Mouse (Mus musculus) kidney, embryonic 15.5 days (tissue): ENCODE data around the gene Thop1. TPM values are rescaled to one million over a fixed set of nuclear protein-coding genes. Genes with fewer than 3 reads are reported as not detected.

Experiments used
- ATAC-seq: fragments of 200-750 bp; cut with Nextera tagmentation; replicated peaks from 2 replicates; pipeline ENCODE4 v1.8.0; 2017; ENCODE audit warnings: moderate TSS enrichment; ENCODE audit not compliant: low FRiP score
- H3K27ac ChIP-seq: fragments of 300-500 bp; sonication (generic); 2 replicates; pipeline ENCODE4 v1.5.1; 2015; ENCODE audit warnings: mild to moderate bottlenecking, inconsistent platforms
- H3K27me3 ChIP-seq: fragments of 300-500 bp; sonication (generic); 2 replicates; pipeline ENCODE4 v1.6.1; 2015; ENCODE audit warnings: inconsistent platforms
- H3K36me3 ChIP-seq: fragments of 300-500 bp; sonication (generic); 2 replicates; pipeline ENCODE4 v1.6.1; 2015; ENCODE audit warnings: inconsistent platforms
- H3K4me1 ChIP-seq: fragments of 300-500 bp; sonication (generic); 2 replicates; pipeline ENCODE4 v1.6.1; 2015; ENCODE audit warnings: inconsistent platforms
- H3K4me2 ChIP-seq: fragments of 300-500 bp; sonication (generic); 2 replicates; pipeline ENCODE4 v1.6.1; 2015; ENCODE audit warnings: moderate library complexity, mild to moderate bottlenecking, inconsistent platforms
- H3K4me3 ChIP-seq: fragments of 300-500 bp; sonication (generic); replicated peaks from 2 replicates; pipeline ENCODE4 v1.5.1; 2015; ENCODE audit warnings: mild to moderate bottlenecking, inconsistent platforms
- H3K9ac ChIP-seq: fragments of 300-500 bp; sonication (generic); 2 replicates; pipeline ENCODE4 v1.6.1; 2015; ENCODE audit warnings: mild to moderate bottlenecking, inconsistent platforms
- H3K9me3 ChIP-seq: fragments of 300-500 bp; sonication (generic); replicated peaks from 2 replicates; pipeline ENCODE4 v1.6.1; 2016; ENCODE audit warnings: inconsistent platforms
- WGBS: fragments of 180-500 bp; shearing (Covaris S2); methylation state at CpG from one replicate; pipeline ENCODE4 v1.1.7; 2015; ENCODE audit warnings: mixed read lengths; 5-methylcytosine and 5-hydroxymethylcytosine counted together
- polyA plus RNA-seq: library from polyadenylated mRNA; unstranded; fragments of >200 nt; fragmentation: Nextera tagmentation; extraction: Ambion mirVana; gene quantifications from 2 replicates; pipeline ENCODE4 v1.2.1, GENCODE M21; 2015

Gene Thop1
- polyA plus RNA-seq: 62.5 and 67.4 TPM in 2 replicates

DNA sequence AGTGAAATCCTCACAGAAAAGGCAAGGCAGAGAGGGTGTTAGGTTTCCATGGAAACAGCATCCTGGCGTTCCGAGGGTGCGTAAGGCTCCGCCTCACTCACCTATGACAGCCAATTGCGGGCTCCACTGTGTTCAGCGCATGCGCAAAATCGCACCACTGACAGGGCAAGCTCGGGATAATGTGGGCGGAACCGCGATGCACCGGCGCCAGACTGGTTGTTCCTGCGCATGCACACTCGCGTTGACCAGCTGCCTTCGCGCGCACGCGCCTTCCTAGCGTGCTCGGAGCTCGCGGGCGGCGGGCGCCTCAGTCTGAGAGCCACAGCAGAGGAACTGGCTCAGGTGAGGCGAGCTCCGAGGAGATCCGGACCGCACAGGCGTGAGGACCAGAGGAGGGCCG, at the start of gene Thop1:
TSS of gene Thop1 (plus strand) at position 200 of the 400 bp plus-strand sequence.
- peaks cover 27% of the 10 kb centered on the region for H3K36me3 ChIP-seq
- peak within 1 kb of the TSS; percentile 83 for H3K9ac ChIP-seq
- H3K27me3 ChIP-seq: no peaks in the 10 kb centered on the region
- peaks cover 18% of the 10 kb centered on the region for H3K4me1 ChIP-seq
- under 1% methylated on average over 35 of the region's 35 CpGs for WGBS
- peak within 1 kb of the TSS; percentile 61; the same call in 1 of the 2 replicates for H3K27ac ChIP-seq
- peak; percentile 93 for ATAC-seq
- H3K4me3 ChIP-seq: peak within 1 kb of the TSS; percentile 74
- H3K9me3 ChIP-seq: no peaks in the 10 kb centered on the region
- peak within 1 kb of the TSS; percentile 82 for H3K4me2 ChIP-seq

DNA sequence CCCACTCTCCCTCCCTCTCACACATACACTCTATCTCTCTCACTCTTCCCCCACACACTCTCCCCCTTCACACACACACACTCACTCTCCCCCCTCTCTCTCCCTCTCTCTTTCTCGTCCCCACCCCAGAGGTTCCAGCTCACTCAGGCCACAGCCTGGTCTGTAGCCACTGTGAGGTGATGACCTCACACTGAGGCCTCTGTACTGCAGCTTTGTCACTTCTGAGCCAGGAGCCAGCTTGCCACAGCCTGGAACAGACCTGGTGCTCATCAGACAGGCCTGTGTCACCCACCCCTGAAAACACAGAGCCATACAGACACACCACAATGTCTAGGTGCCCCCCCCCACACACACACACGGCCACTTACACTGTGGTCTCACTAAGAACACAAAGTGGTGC, 49.6 kb upstream of the Thop1 start:
- H3K4me1 ChIP-seq: peaks cover 11% of the 10 kb centered on the region
- no peak overlapping the region for H3K9ac ChIP-seq
- H3K4me3 ChIP-seq: no peak overlapping the region
- ATAC-seq: no peak
- peaks cover 41% of the 10 kb centered on the region for H3K27me3 ChIP-seq
- H3K4me2 ChIP-seq: no peak overlapping the region
- no peaks in the 10 kb centered on the region for H3K9me3 ChIP-seq
- WGBS: 52% methylated on average over 2 of the region's 2 CpGs
- H3K27ac ChIP-seq: no peak overlapping the region
- H3K36me3 ChIP-seq: no peaks in the 10 kb centered on the region

DNA sequence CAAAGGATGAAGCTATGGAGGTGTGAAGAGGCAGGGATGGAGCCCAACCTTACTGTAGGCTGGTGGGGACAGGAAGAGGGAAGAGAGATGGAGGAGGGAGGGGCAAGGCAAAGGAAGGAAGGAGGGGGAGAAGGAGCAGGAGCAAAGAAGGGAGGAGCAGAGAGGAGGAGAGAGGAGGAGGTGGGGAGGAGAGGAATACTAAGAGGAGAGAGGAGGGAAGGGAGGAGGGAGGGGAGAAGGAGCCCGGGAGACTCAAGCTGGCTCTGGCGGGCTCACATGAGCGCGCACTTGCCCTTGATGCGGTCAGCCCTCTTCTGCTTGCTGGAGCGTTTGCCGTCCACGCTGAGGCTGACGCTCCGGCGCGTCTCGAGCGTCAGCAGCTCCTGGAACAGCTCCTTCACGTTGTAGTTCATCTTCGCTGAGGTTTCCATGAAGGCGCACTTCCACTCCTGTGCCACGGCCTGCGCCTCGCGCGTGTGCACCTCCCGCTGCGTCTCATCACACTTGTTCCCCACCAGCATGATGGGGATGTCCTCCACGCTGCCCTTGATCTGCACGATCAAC, 48.2 kb upstream of the Thop1 start:
- WGBS: 13% methylated on average over 26 of the region's 26 CpGs
- Histone ChIP-seq H3K27ac (no peak overlapping the region), H3K4me1 (peaks cover 13% of the 10 kb centered on the region), H3K36me3 (no peaks in the 10 kb centered on the region), H3K4me3 (peak overlapping the region; percentile 7; the same call in 1 of the 2 replicates), H3K9me3 (no peaks in the 10 kb centered on the region), H3K9ac (no peak overlapping the region), H3K27me3 (peaks cover 52% of the 10 kb centered on the region), H3K4me2 (peak overlapping the region; percentile 42)
- no peak for ATAC-seq

DNA sequence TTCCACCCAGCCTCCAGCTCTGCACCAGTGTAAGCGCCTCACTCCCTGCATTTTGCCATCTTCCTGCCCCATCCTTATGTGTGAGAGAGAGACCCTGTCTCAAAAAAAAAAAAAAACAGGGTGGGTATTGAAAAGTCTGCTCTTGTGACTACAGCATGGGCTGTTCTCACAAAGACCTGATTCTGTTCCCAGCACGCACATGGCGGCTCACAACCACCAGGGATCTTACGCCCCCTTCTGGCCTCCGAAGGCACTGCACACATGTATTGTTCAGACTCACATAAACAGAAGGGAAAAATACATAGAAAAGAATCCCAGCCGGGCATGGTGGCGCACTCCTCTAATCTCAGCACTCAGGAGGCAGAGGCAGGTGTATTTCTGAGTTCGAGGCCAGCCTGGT, 47.1 kb upstream of the Thop1 start:
- H3K27me3 ChIP-seq: peaks cover 52% of the 10 kb centered on the region
- ATAC-seq: no peak
- H3K9ac ChIP-seq: no peak overlapping the region
- peaks cover 13% of the 10 kb centered on the region for H3K4me1 ChIP-seq
- H3K4me2 ChIP-seq: no peak overlapping the region
- no peak overlapping the region for H3K4me3 ChIP-seq
- H3K9me3 ChIP-seq: no peaks in the 10 kb centered on the region
- no peaks in the 10 kb centered on the region for H3K36me3 ChIP-seq
- WGBS: 63% methylated on average over 8 of the region's 8 CpGs
- H3K27ac ChIP-seq: no peak overlapping the region

DNA sequence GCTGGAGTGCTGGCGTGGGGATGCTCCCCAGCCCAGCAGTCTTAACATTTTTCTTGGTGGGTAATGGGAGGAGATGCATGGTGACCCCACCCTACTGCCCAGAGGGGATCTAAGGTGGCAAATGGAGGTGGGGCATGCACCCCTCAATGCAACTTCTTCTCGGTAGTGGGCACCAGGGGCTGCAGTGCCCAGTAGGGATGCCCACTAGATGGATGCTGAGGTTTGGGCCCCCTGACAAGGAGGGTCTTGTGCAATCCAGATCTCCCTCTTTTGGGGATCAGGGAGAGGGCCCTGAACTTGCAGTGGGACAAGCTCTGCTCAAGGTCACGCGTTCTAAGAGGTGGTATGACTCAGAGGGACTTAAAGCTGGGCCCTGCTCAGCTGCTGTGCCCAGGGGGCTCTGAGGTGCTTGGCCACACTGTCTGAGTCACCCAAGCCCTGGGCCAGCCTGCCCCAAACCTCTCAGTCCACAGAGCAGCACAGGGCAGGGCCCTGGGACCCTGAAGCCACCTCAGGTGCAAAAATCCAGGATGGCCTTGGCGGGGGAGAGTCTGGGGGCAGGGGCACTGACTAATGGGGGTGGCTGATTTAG, 45.4 kb upstream of the Thop1 start:
- Histone ChIP-seq H3K4me1 (peaks cover 11% of the 10 kb centered on the region), H3K9me3 (no peaks in the 10 kb centered on the region), H3K27me3 (peaks cover 52% of the 10 kb centered on the region), H3K36me3 (no peaks in the 10 kb centered on the region), H3K27ac (no peak overlapping the region), H3K9ac (no peak overlapping the region), H3K4me3 (no peak overlapping the region), H3K4me2 (no peak overlapping the region)
- WGBS: 63% methylated on average over 5 of the region's 5 CpGs
- 0 out of 2 replicates have a peak, but pooled peaks have one; percentile 3 for ATAC-seq

DNA sequence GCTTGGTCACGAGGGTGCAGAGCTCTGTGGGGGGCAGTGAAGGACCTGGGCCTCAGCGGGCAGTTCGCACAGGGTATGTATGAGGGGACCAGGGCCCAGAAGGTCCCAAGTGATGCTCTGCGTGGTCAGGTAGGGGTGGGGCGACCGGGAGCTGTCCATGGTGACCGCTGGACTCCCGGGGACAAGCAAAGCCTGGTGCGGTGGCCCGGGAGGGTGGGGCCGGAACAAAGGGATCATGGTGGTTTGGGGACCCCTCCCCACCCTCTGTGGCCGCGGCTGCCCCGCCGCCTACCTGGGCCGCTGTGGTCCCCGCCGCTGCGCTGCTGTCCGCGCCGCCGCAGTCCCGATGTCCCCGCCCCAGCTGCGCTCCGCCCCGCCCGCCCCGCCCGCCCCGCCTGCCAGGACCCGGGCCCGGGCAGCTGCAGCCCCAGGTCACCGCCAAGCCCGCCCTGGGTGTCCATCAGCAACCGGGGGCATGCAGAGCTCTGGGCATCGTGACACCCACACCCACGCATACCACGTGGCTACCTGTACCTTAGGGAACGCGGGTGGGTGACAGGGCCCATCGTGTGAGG, 44.7 kb upstream of the Thop1 start:
- H3K4me3 ChIP-seq: peak overlapping the region; percentile 36
- 5% methylated on average over 28 of the region's 43 CpGs for WGBS
- H3K9me3 ChIP-seq: no peaks in the 10 kb centered on the region
- ATAC-seq: 0 out of 2 replicates have a peak, but pooled peaks have one; percentile 20
- no peak overlapping the region for H3K9ac ChIP-seq
- peaks cover 10% of the 10 kb centered on the region for H3K4me1 ChIP-seq
- peak overlapping the region; percentile 64 for H3K4me2 ChIP-seq
- no peaks in the 10 kb centered on the region for H3K36me3 ChIP-seq
- no peak overlapping the region for H3K27ac ChIP-seq
- H3K27me3 ChIP-seq: peaks cover 52% of the 10 kb centered on the region

DNA sequence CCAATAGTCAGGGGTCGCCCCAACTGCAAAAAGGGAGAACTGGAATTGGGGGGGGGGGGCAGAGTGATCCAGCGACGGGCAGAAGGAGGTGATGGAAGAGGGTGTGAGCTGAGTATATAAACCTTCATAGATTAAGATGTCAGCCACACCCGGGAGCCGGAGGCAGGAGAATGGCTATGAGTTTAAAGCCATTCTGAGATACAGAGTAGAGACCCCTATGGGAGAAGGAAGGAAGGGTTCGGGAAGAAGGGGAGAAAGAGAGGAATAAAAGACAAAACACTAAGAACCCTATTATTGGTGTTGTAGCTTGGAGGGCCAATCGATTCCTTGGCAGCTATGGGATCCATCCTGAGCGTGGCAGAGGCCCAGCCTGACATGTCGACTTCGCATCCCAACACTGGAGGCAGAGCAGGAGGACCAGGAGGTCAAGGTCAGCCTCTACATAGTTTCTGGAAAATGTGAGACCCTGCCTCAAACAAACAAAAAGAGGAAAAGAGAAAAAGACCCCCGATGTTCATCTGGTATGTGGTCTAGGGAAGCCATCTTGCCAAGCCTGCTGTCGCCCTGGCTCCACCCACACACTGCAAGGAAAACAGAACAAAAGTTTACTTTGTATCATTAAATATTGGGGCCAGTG, 44.1 kb upstream of the Thop1 start, which contains the start of gene Diras1:
TSS of gene Diras1 (minus strand) at position 24 of the 637 bp plus-strand sequence.
- ATAC-seq: no peak
- 43% methylated on average over 12 of the region's 12 CpGs for WGBS
- peaks cover 52% of the 10 kb centered on the region for H3K27me3 ChIP-seq

DNA sequence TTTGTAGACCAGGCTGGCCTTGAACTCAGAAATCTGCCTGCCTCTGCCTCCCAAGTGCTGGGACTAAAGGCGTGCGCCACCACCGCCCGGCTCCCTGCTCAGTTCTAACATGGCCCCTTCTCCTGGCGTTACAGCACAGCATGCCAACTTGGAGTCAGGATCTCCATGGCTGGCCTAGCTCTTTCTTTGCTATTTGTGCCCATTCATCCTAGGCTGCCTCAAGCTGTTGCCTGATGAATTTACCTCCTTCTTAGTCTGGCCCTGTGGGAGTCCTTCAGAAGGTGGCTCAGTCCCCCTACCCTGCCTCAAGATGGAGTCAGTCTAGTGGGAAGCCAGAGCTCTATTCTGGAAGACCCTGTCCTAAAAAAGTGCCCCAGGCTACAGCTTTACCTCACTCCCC, 43.0 kb upstream of the Thop1 start:
- H3K4me1 ChIP-seq: peaks cover 8% of the 10 kb centered on the region
- no peak for ATAC-seq
- no peak overlapping the region for H3K27ac ChIP-seq
- no peaks in the 10 kb centered on the region for H3K9me3 ChIP-seq
- H3K27me3 ChIP-seq: peaks cover 42% of the 10 kb centered on the region
- H3K36me3 ChIP-seq: peaks cover 13% of the 10 kb centered on the region
- H3K9ac ChIP-seq: no peak overlapping the region
- H3K4me3 ChIP-seq: no peak overlapping the region
- WGBS: 91% methylated on average over 5 of the region's 5 CpGs
- no peak overlapping the region for H3K4me2 ChIP-seq

More for the DNA sequence above, 44.1 kb upstream of the Thop1 start, which contains the start of gene Diras1:
- H3K36me3 ChIP-seq: peaks cover 4% of the 10 kb centered on the region; the same call in 1 of the 2 replicates
- no peak within 1 kb of the TSS for H3K27ac ChIP-seq
- no peak within 1 kb of the TSS for H3K9ac ChIP-seq
- H3K9me3 ChIP-seq: no peaks in the 10 kb centered on the region
- peak within 1 kb of the TSS; percentile 36 for H3K4me3 ChIP-seq
- H3K4me2 ChIP-seq: peak within 1 kb of the TSS; percentile 64
- H3K4me1 ChIP-seq: peaks cover 10% of the 10 kb centered on the region

DNA sequence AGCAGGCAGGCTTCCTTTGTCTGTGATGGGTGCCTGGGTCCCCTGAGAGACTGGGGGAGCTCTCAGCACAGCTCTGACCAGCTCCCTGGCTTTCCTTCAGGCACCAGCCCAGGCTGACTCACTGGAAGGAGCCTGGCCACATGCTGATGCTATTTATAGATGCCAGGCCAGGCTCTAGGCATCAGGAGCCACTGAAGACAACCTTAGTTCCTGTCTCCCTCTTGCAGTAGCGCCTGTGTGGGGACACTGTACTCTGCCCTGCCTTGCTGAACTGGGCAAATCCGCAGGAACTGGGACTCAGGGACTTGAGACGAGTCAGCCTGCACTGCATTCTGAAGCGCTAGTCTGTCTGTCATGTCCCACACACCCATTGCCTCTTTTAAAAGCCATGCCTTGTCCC, 42.5 kb upstream of the Thop1 start:
- no peak overlapping the region for H3K9ac ChIP-seq
- 61% methylated on average over 4 of the region's 4 CpGs for WGBS
- no peak overlapping the region for H3K4me3 ChIP-seq
- H3K4me1 ChIP-seq: peaks cover 7% of the 10 kb centered on the region
- H3K4me2 ChIP-seq: no peak overlapping the region
- no peak overlapping the region for H3K27ac ChIP-seq
- no peak for ATAC-seq
- peaks cover 15% of the 10 kb centered on the region for H3K36me3 ChIP-seq
- peaks cover 37% of the 10 kb centered on the region for H3K27me3 ChIP-seq
- no peaks in the 10 kb centered on the region for H3K9me3 ChIP-seq

DNA sequence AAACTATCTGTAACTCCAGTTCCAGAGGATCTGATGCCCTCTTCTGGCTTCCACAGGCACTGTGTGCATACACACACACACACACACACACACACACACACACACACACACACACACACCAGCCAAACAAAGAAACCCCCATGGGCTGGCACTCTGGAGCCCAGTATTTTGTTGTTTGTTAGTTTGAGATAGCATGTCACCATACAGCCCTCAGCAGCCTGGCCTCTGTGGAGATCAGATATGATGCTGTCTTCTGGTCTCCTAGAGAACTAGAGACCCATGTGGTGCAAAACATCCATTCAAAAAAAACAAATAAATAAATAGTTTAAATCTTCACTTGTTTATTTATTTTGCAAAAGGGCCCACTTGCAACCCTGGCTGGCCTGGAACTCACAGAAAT, 41.6 kb upstream of the Thop1 start:
- Histone ChIP-seq H3K4me1 (peaks cover 7% of the 10 kb centered on the region), H3K4me2 (no peak overlapping the region), H3K27ac (no peak overlapping the region), H3K27me3 (peaks cover 30% of the 10 kb centered on the region), H3K9me3 (no peaks in the 10 kb centered on the region), H3K4me3 (no peak overlapping the region), H3K36me3 (peaks cover 24% of the 10 kb centered on the region), H3K9ac (no peak overlapping the region)
- no peak for ATAC-seq

DNA sequence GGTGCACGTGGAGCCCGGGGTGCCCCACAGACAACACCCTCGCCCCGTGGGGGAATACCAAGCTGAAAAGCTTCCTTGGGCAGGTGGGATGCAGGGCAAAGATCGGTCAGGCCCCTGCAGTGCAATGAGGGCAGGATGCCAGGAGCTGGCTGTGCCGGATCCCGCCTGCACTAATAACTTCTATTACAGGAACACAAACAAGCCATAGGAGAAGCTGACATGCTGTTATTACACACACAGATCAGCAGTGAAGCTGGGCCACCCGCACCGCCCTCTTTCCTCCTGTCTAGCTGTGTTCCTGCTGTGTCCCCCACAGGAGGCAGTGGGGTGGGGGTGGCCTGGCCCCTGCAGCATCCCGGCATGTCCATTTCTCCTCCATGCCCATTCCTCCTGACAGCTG, 40.8 kb upstream of the Thop1 start:
- ATAC-seq: no peak
- no peak overlapping the region for H3K4me2 ChIP-seq
- no peak overlapping the region for H3K27ac ChIP-seq
- no peak overlapping the region for H3K4me3 ChIP-seq
- H3K4me1 ChIP-seq: peaks cover 7% of the 10 kb centered on the region
- no peaks in the 10 kb centered on the region for H3K9me3 ChIP-seq
- peaks cover 25% of the 10 kb centered on the region for H3K36me3 ChIP-seq
- H3K27me3 ChIP-seq: peaks cover 22% of the 10 kb centered on the region
- no peak overlapping the region for H3K9ac ChIP-seq
- 77% methylated on average over 10 of the region's 10 CpGs for WGBS

DNA sequence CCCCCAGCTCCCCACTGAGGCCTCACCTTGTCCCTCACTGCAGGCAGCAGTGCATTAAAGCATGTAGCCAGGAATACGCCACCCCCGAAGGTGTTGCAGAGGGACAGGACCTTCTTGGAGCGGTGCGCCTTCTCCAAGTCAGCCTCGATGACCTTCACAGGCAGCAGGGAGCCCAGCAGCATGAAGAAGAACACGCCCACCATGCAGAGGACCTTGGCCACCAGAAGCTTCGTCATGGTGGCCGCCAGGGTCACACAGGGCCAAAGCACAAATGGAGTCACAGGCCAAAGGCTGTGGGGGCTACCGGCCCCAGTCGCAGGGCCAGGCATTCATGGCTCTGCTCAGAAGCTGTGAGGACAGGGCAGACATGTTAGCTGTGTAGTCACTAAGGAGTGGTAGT, 36.2 kb upstream of the Thop1 start:
- no peaks in the 10 kb centered on the region for H3K27me3 ChIP-seq
- no peak overlapping the region for H3K4me3 ChIP-seq
- no peak overlapping the region for H3K9ac ChIP-seq
- no peak overlapping the region for H3K4me2 ChIP-seq
- WGBS: 73% methylated on average over 10 of the region's 10 CpGs
- H3K36me3 ChIP-seq: peaks cover 25% of the 10 kb centered on the region
- H3K4me1 ChIP-seq: peaks cover 3% of the 10 kb centered on the region; the same call in 1 of the 2 replicates
- no peaks in the 10 kb centered on the region for H3K9me3 ChIP-seq
- no peak for ATAC-seq
- H3K27ac ChIP-seq: no peak overlapping the region
